8 mouse cellular contexts compared by ENCODE assay signal in the genomic region with DNA sequence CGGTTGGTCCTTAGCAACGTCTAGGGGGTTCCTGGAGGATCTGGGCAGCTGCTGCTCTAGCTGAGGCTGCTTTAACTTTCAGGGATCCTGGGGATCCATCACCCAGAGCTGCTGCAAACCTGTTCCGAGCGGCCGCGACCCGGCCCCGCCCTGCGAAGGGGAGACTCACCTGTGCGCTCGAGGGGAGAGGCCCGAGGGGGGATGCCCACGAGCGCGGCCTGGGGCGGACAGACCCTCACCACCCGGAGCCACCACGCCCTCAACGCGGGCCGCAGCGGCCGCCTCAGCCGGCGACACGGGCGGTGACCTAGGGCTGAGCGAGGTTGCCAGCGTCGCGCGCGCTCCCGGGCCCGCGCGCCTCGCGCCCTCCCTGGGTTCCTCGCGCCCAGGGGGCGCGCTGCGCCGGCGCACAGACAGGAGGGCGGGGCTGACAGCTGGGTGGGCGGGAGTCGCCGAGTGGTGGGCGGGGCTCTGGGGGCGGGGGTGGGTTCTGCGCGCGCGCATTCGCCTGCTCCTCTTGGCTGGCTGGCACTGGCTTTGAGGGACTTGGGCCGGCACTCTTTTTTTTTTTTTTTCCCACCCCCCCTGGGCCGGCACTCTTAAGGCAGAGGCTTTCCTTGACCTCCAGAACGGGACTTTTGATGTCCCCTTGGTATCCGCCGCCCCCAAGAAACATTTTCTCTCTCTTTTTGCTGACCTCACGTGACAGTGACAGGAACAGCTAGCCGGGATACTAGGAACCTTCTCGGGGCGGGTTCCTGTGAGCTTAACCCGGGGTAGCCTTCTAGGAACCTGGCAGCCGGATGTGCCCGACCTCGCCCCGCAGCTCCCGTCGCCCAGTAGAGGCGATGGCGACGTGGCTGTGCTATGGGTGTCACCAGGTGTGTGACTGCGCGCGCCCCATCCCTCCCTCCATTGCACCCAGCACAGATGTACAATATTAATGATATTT. TPM values are rescaled to one million over a fixed set of nuclear protein-coding genes. Genes with fewer than 3 reads are reported as not detected.
DNase-seq lines count a peak whose midpoint lies in the region; ATAC-seq and TF ChIP-seq lines count a peak whose summit lies in the region.

Gene Rcan3 (minus strand): TSS at position 411 of the 952 bp plus-strand sequence.

- H3K4me1 ChIP-seq in ES-E14 (ENCODE audit: control insufficient read depth in 2 of 2, insufficient read depth in 2 of 2, low read length in 2 of 2, poor library complexity in 1 of 2): peaks cover 5 to 8% of the 10 kb centered on the region in 2 experiments; a peak in 2 of 4 replicates
- H3K4me1 ChIP-seq in forebrain, embryonic 13.5 days: peaks cover 14% of the 10 kb centered on the region
- peaks cover 3% of the 10 kb centered on the region; the same call in 1 of the 2 replicates for H3K4me1 ChIP-seq in heart, postnatal 0 days (ENCODE audit: control insufficient read depth, insufficient read depth)
- no peaks in the 10 kb centered on the region for H3K4me1 ChIP-seq in neural tube, embryonic 14.5 days (ENCODE audit: control insufficient read depth, insufficient read depth, low read length)
- H3K4me1 ChIP-seq in testis, adult 2 months (ENCODE audit: control insufficient read depth, insufficient read depth, low read length): peaks cover 17% of the 10 kb centered on the region

- TF ChIP-seq EP300 in heart, postnatal 0 days (IDR thresholded peaks at IDR 0.05; ENCODE audit: low read depth): no peak

- peaks cover 5% of the 10 kb centered on the region; the same call in 1 of the 2 replicates for H3K27me3 ChIP-seq in forebrain, embryonic 13.5 days
- H3K27me3 ChIP-seq in heart, postnatal 0 days (ENCODE audit: control insufficient read depth, insufficient read depth, low read length): no peaks in the 10 kb centered on the region
- H3K27me3 ChIP-seq in neural tube, embryonic 14.5 days (ENCODE audit: control insufficient read depth, insufficient read depth, low read length): no peaks in the 10 kb centered on the region
- H3K27me3 ChIP-seq in testis, adult 2 months (ENCODE audit: control insufficient read depth, insufficient read depth, low read length): no peaks in the 10 kb centered on the region

- peak within 1 kb of the TSS; percentile 69 for H3K9ac ChIP-seq in ES-E14 (ENCODE audit: insufficient read depth, low read depth, low read length, poor library complexity, severe bottlenecking)
- peak within 1 kb of the TSS; percentile 86 for H3K9ac ChIP-seq in forebrain, embryonic 13.5 days
- peak within 1 kb of the TSS; percentile 80 for H3K9ac ChIP-seq in heart, postnatal 0 days (replicated peaks; ENCODE audit: low read depth, low read length)
- H3K9ac ChIP-seq in neural tube, embryonic 14.5 days (replicated peaks; ENCODE audit: low read depth, low read length): peak within 1 kb of the TSS; percentile 77

- WGBS in forebrain, embryonic 13.5 days: under 1% methylated on average over 47 of the region's 79 CpGs
- WGBS in heart, postnatal 0 days: 1% methylated on average over 65 of the region's 79 CpGs
- 1% methylated on average over 63 of the region's 79 CpGs for WGBS in neural tube, embryonic 14.5 days

- peak; percentile 50 for ATAC-seq in cerebellum, adult (ENCODE audit: insufficient number of reproducible peaks, low FRiP score, low TSS enrichment)
- peak; percentile 81 for ATAC-seq in forebrain, embryonic 13.5 days
- peak; percentile 90 for ATAC-seq in heart, postnatal 0 days (ENCODE audit: insufficient read depth, low read depth)
- ATAC-seq in neural tube, embryonic 14.5 days (ENCODE audit: low read depth): peak; percentile 79

- in situ Hi-C loops in ES-E14 (cut with MboI; ENCODE audit: low sequenced_read_pairs in 2 of 2, unreplicated experiment in 2 of 2): no loop called here

- peak within 1 kb of the TSS; percentile 79 to 94 for H3K4me3 ChIP-seq in ES-E14 (ENCODE audit: insufficient read depth in 1 of 2, low read depth in 1 of 2, low read length in 2 of 2, poor library complexity in 1 of 2, severe bottlenecking in 1 of 2)
- peak within 1 kb of the TSS; percentile 75 for H3K4me3 ChIP-seq in forebrain, embryonic 13.5 days
- H3K4me3 ChIP-seq in heart, postnatal 0 days (ENCODE audit: low read depth, low read length): peak within 1 kb of the TSS; percentile 78
- peak within 1 kb of the TSS; percentile 88 for H3K4me3 ChIP-seq in neural tube, embryonic 14.5 days (ENCODE audit: low read depth, low read length)
- peak within 1 kb of the TSS; percentile 91 for H3K4me3 ChIP-seq in testis, adult 2 months (ENCODE audit: control insufficient read depth, low read depth, low read length)

- TF ChIP-seq CTCF in heart, postnatal 0 days (IDR thresholded peaks at IDR 0.05; ENCODE audit: low read depth): peak; percentile 14; the same call in 1 of the 2 replicates
- TF ChIP-seq CTCF in testis, adult 2 months (IDR thresholded peaks at IDR 0.05; ENCODE audit: control insufficient read depth, insufficient read depth, insufficient replicate concordance, low read depth, low read length): no peak

- peak within 1 kb of the TSS; percentile 91 for H3K4me2 ChIP-seq in forebrain, embryonic 13.5 days
- H3K4me2 ChIP-seq in heart, postnatal 0 days (ENCODE audit: low read depth, low read length): peak within 1 kb of the TSS; percentile 95
- peak within 1 kb of the TSS; percentile 82 for H3K4me2 ChIP-seq in neural tube, embryonic 14.5 days (ENCODE audit: low read depth, low read length)

- H3K9me3 ChIP-seq in ES-E14 (ENCODE audit: control insufficient read depth, insufficient read depth, low read depth, low read length): no peaks in the 10 kb centered on the region
- no peaks in the 10 kb centered on the region for H3K9me3 ChIP-seq in forebrain, embryonic 13.5 days (replicated peaks)
- H3K9me3 ChIP-seq in heart, postnatal 0 days (replicated peaks; ENCODE audit: control insufficient read depth, low read length): no peaks in the 10 kb centered on the region
- H3K9me3 ChIP-seq in neural tube, embryonic 14.5 days (ENCODE audit: control insufficient read depth, low read length): no peaks in the 10 kb centered on the region

- H3K27ac ChIP-seq in ES-E14 (ENCODE audit: insufficient read depth, low read depth, low read length, poor library complexity, severe bottlenecking): no peak within 1 kb of the TSS
- H3K27ac ChIP-seq in forebrain, embryonic 13.5 days: no peak within 1 kb of the TSS; the same call in 1 of the 2 replicates
- peak within 1 kb of the TSS; percentile 33 for H3K27ac ChIP-seq in heart, postnatal 0 days (ENCODE audit: low read depth)
- peak within 1 kb of the TSS; percentile 66 for H3K27ac ChIP-seq in neural tube, embryonic 14.5 days (ENCODE audit: low read depth, low read length)
- peak within 1 kb of the TSS; percentile 54 for H3K27ac ChIP-seq in testis, adult 2 months (ENCODE audit: control insufficient read depth, insufficient read depth, low read depth, low read length)

- 0 out of 2 replicates have a peak, but pooled peaks have one; percentile 15 for TF ChIP-seq POLR2A in testis, adult 2 months (IDR thresholded peaks at IDR 0.05; ENCODE audit: control insufficient read depth, low read depth, low read length)

- H3K36me3 ChIP-seq in ES-E14 (ENCODE audit: control insufficient read depth, insufficient read depth, low read length, poor library complexity, severe bottlenecking): no peaks in the 10 kb centered on the region
- H3K36me3 ChIP-seq in forebrain, embryonic 13.5 days (ENCODE audit: poor library complexity, severe bottlenecking): no peaks in the 10 kb centered on the region
- H3K36me3 ChIP-seq in heart, postnatal 0 days (replicated peaks; ENCODE audit: control insufficient read depth, insufficient read depth, low read length): no peaks in the 10 kb centered on the region
- H3K36me3 ChIP-seq in neural tube, embryonic 14.5 days (ENCODE audit: control insufficient read depth, insufficient read depth, low read length): no peaks in the 10 kb centered on the region
- no peaks in the 10 kb centered on the region for H3K36me3 ChIP-seq in testis, adult 2 months (ENCODE audit: control insufficient read depth, insufficient read depth, low read length)

- DNase-seq in ES-E14 (ENCODE audit: low read depth, low spot score): peak; percentile 62
- peak; percentile 79 for DNase-seq in heart, postnatal 0 days (ENCODE audit: low spot score)
- DNase-seq in kidney, postnatal 4 days: peak; percentile 88 to 92
- DNase-seq in lung, adult 18-20 months: peak; percentile 74 to 76

TF ChIP-seq in ES-E14, 5 proteins besides CTCF, POLR2A, EP300 and RAD21:
- no peak for TF ChIP-seq HCFC1 (IDR thresholded peaks at IDR 0.05; ENCODE audit: borderline replicate concordance, insufficient read depth, low read length)
- no peak for TF ChIP-seq CHD2 (IDR thresholded peaks at IDR 0.05; ENCODE audit: low read depth, low read length)
- TF ChIP-seq MAFK (IDR thresholded peaks at IDR 0.05; ENCODE audit: insufficient read depth, low read depth, low read length): no peak
- TF ChIP-seq ZC3H11A (IDR thresholded peaks at IDR 0.05; ENCODE audit: borderline replicate concordance, low read depth, low read length): no peak
- no peak for TF ChIP-seq ZNF384 (IDR thresholded peaks at IDR 0.05; ENCODE audit: low read depth, low read length)

RNA-seq across cellular contexts. Expression of gene Rcan3, which starts in this region (rescaled TPM):
- 11.2 and 14.6 TPM in 2 replicates for total RNA-seq in ES-E14 (2012; rRNA removed)
- 14.8 and 20.9 TPM in 2 replicates for polyA plus RNA-seq in forebrain, embryonic 13.5 days (2015; fragmentation: Nextera tagmentation; extraction: Ambion mirVana)
- 10.4 and 13.7 TPM in 2 replicates for total RNA-seq in heart, postnatal 0 days (2014; rRNA removed; ENCODE audit: low replicate concordance)
- 7.1 and 7.7 TPM in 2 replicates for polyA plus RNA-seq in heart, postnatal 0 days (2015; fragmentation: Nextera tagmentation; extraction: Ambion mirVana)
- 38.0 and 56.9 TPM in 2 replicates for polyA plus RNA-seq in neural tube, embryonic 14.5 days (2014; fragmentation: Nextera tagmentation; extraction: Ambion mirVana)
- polyA plus RNA-seq in testis, adult 2 months (2012; rRNA removed): 2.6 and 3.0 TPM in 2 replicates

Comparison
In these comparisons a context has a peak if more than half of its experiments do, and no peak if none do; other contexts are left out.
1. H3K27ac ChIP-seq: peak in heart, postnatal 0 days (single experiment), neural tube, embryonic 14.5 days (single experiment) and testis, adult 2 months (single experiment); none in ES-E14 (single experiment) and forebrain, embryonic 13.5 days (single experiment).
2. Peak in every context shown above with its lines, with median percentiles within 50 percentile points of each other: DNase-seq, H3K4me3 ChIP-seq, H3K9ac ChIP-seq, ATAC-seq and H3K4me2 ChIP-seq.